Mouse (Mus musculus): ENCODE data around the gene Trim9. TPM values are rescaled to one million over a fixed set of nuclear protein-coding genes. Genes with fewer than 3 reads are reported as not detected.

The Trim9 gene
- polyA plus RNA-seq, 1 experiment from 2014 or later = 1.5 TPM

Other genes starting within 250 kb of the Trim9 start
- 10.8 and 20.3 TPM in 2 replicates for gene Nin, start 233.9 kb downstream of the Trim9 start, polyA plus RNA-seq (2014; fragmentation: Nextera tagmentation; extraction: Ambion mirVana)
- not detected in 2 replicates for gene Abhd12b, start 193.5 kb downstream of the Trim9 start, polyA plus RNA-seq (2014; fragmentation: Nextera tagmentation; extraction: Ambion mirVana)
- 17.8 and 27.5 TPM in 2 replicates for gene Pygl, start 116.1 kb downstream of the Trim9 start, polyA plus RNA-seq (2014; fragmentation: Nextera tagmentation; extraction: Ambion mirVana)
- 74.3 and 81.7 TPM in 2 replicates for gene Tmx1, start 105.5 kb upstream of the Trim9 start, polyA plus RNA-seq (2014; fragmentation: Nextera tagmentation; extraction: Ambion mirVana)

All from kidney, embryonic 14.5 days (tissue).